Mouse (Mus musculus) lung, postnatal 0 days (tissue): ENCODE data around the gene C130050O18Rik. TPM values are rescaled to one million over a fixed set of nuclear protein-coding genes. Genes with fewer than 3 reads are reported as not detected.

ENCODE experiments used
- ATAC-seq: fragments of 200-750 bp; cut with Nextera tagmentation; 2 replicates; pipeline ENCODE4 v1.8.0; 2017; ENCODE audit warnings: moderate library complexity
- DNase-seq: peaks from one replicate; pipeline ENCODE4 v3.0.0-alpha.2; 2016; ENCODE audit warnings: low spot score
- H3K27ac ChIP-seq: fragments of 300-500 bp; sonication (generic); 2 replicates; pipeline ENCODE4 v1.5.1; 2014; ENCODE audit warnings: antibody characterized with exemption, mild to moderate bottlenecking, low read length, mixed read lengths
- H3K27me3 ChIP-seq: fragments of 300-500 bp; sonication (generic); replicated peaks from 2 replicates; pipeline ENCODE4 v1.6.1; 2014; ENCODE audit warnings: low read length, mixed read lengths; ENCODE audit not compliant: insufficient read depth
- H3K36me3 ChIP-seq: fragments of 300-500 bp; sonication (generic); 2 replicates; pipeline ENCODE4 v1.6.1; 2014; ENCODE audit warnings: low read length, mixed read lengths; ENCODE audit not compliant: insufficient read depth
- H3K4me1 ChIP-seq: fragments of 300-500 bp; sonication (generic); 2 replicates; pipeline ENCODE4 v1.6.1; 2014; ENCODE audit warnings: antibody characterized with exemption, low read depth, low read length, mixed read lengths; ENCODE audit not compliant: insufficient read depth
- H3K4me2 ChIP-seq: fragments of 300-500 bp; sonication (generic); replicated peaks from 2 replicates; pipeline ENCODE4 v1.6.1; 2014; ENCODE audit warnings: low read depth, mild to moderate bottlenecking, low read length, moderate library complexity, mixed read lengths
- H3K4me3 ChIP-seq: fragments of 300-500 bp; sonication (generic); 2 replicates; pipeline ENCODE4 v1.5.1; 2014; ENCODE audit warnings: low read depth, low read length
- H3K9ac ChIP-seq: fragments of 300-500 bp; sonication (generic); replicated peaks from 2 replicates; pipeline ENCODE4 v1.6.1; 2014; ENCODE audit warnings: low read depth, mild to moderate bottlenecking
- H3K9me3 ChIP-seq: fragments of 300-500 bp; sonication (generic); 2 replicates; pipeline ENCODE4 v1.6.1; 2016; ENCODE audit warnings: low read length, mixed read lengths
- CTCF ChIP-seq: IDR thresholded peaks from 2 replicates; pipeline ENCODE4 v1.5.1; 2016; ENCODE audit warnings: antibody characterized with exemption, mild to moderate bottlenecking
- EP300 ChIP-seq: IDR thresholded peaks from 2 replicates; pipeline ENCODE4 v1.6.1; 2016; ENCODE audit warnings: antibody characterized with exemption, mild to moderate bottlenecking, control low read depth
- WGBS: fragments of 180-500 bp; shearing (Covaris S2); extraction: QIAGEN DNeasy Blood & Tissue Kit; methylation state at CpG from one replicate; pipeline ENCODE4 v1.1.7; 2014; 5-methylcytosine and 5-hydroxymethylcytosine counted together
- polyA plus RNA-seq: library from polyadenylated mRNA; unstranded; fragments of >200 nt; fragmentation: Nextera tagmentation; extraction: Ambion mirVana; gene quantifications from 2 replicates; pipeline ENCODE4 v1.2.1, GENCODE M21; 2015

Gene C130050O18Rik
- polyA plus RNA-seq, 1 experiment from 2014 or later = 3.3 TPM

GRCm38 (mm10) chr5:139365827-139366226, 39.3 kb upstream of the C130050O18Rik start:
- no peak for TF ChIP-seq EP300
- no peak for TF ChIP-seq CTCF
- no peak for ATAC-seq

GRCm38 (mm10) chr5:139366484-139366883, 38.6 kb upstream of the C130050O18Rik start:
- no peaks in the 10 kb centered on the region for H3K9me3 ChIP-seq
- TF ChIP-seq CTCF (no peak), EP300 (no peak)

More at GRCm38 (mm10) chr5:139365827-139366226, 39.3 kb upstream of the C130050O18Rik start:
- Histone ChIP-seq H3K4me1 (peaks cover 9% of the 10 kb centered on the region; the same call in 1 of the 2 replicates), H3K9me3 (no peaks in the 10 kb centered on the region), H3K27ac (no peak overlapping the region), H3K27me3 (no peaks in the 10 kb centered on the region), H3K36me3 (no peaks in the 10 kb centered on the region), H3K4me3 (no peak overlapping the region), H3K4me2 (no peak overlapping the region), H3K9ac (no peak overlapping the region)
- 50% methylated on average over 1 of the region's 1 CpGs for WGBS
- DNase-seq = peak; percentile 40

GRCm38 (mm10) chr5:139367884-139368458, 37.1 kb upstream of the C130050O18Rik start:
- Histone ChIP-seq H3K4me1 (peaks cover 21% of the 10 kb centered on the region), H3K4me3 (no peak overlapping the region), H3K9me3 (no peaks in the 10 kb centered on the region), H3K9ac (no peak overlapping the region), H3K27ac (no peak overlapping the region), H3K36me3 (no peaks in the 10 kb centered on the region), H3K4me2 (no peak overlapping the region), H3K27me3 (no peaks in the 10 kb centered on the region)
- DNase-seq (no peak), ATAC-seq (no peak)
- WGBS = 77% methylated on average over 4 of the region's 4 CpGs
- TF ChIP-seq EP300 (no peak), CTCF (no peak)

More at GRCm38 (mm10) chr5:139366484-139366883, 38.6 kb upstream of the C130050O18Rik start:
- H3K27me3 ChIP-seq = no peaks in the 10 kb centered on the region
- ATAC-seq (no peak), DNase-seq (no peak)
- 60% methylated on average over 11 of the region's 11 CpGs for WGBS
- H3K36me3 ChIP-seq = no peaks in the 10 kb centered on the region
- no peak overlapping the region for H3K4me2 ChIP-seq
- no peak overlapping the region for H3K27ac ChIP-seq
- no peak overlapping the region for H3K9ac ChIP-seq
- H3K4me1 ChIP-seq = peaks cover 14% of the 10 kb centered on the region; the same call in 1 of the 2 replicates
- H3K4me3 ChIP-seq = no peak overlapping the region

- H3K4me2 ChIP-seq = no peak overlapping the region
- no peak overlapping the region for H3K27ac ChIP-seq
- no peak overlapping the region for H3K4me3 ChIP-seq
- no peak for TF ChIP-seq CTCF
- no peak for TF ChIP-seq EP300
- H3K36me3 ChIP-seq = no peaks in the 10 kb centered on the region
- no peak for ATAC-seq
- H3K9ac ChIP-seq = no peak overlapping the region
- no peaks in the 10 kb centered on the region for H3K9me3 ChIP-seq
- WGBS = 80% methylated on average over 11 of the region's 11 CpGs
- H3K4me1 ChIP-seq = peaks cover 21% of the 10 kb centered on the region
- no peaks in the 10 kb centered on the region for H3K27me3 ChIP-seq
- no peak for DNase-seq
Measured at GRCm38 (mm10) chr5:139368638-139369320, 36.3 kb upstream of the C130050O18Rik start.

- no peak overlapping the region for H3K9ac ChIP-seq
Measured at GRCm38 (mm10) chr5:139370336-139370735, 34.7 kb upstream of the C130050O18Rik start.

GRCm38 (mm10) chr5:139371118-139371517, 34.0 kb upstream of the C130050O18Rik start:
- no peak for ATAC-seq
- Histone ChIP-seq H3K27me3 (no peaks in the 10 kb centered on the region), H3K27ac (no peak overlapping the region)

More at GRCm38 (mm10) chr5:139370336-139370735, 34.7 kb upstream of the C130050O18Rik start:
- H3K27me3 ChIP-seq = no peaks in the 10 kb centered on the region
- TF ChIP-seq CTCF = no peak
- TF ChIP-seq EP300 = no peak
- no peak for DNase-seq
- no peaks in the 10 kb centered on the region for H3K9me3 ChIP-seq
- H3K36me3 ChIP-seq = no peaks in the 10 kb centered on the region
- ATAC-seq = no peak
- 78% methylated on average over 6 of the region's 6 CpGs for WGBS
- peaks cover 12% of the 10 kb centered on the region for H3K4me1 ChIP-seq
- H3K4me2 ChIP-seq = peak overlapping the region; percentile 85; the same call in 1 of the 2 replicates
- no peak overlapping the region for H3K27ac ChIP-seq
- H3K4me3 ChIP-seq = no peak overlapping the region

More at GRCm38 (mm10) chr5:139371118-139371517, 34.0 kb upstream of the C130050O18Rik start:
- DNase-seq = no peak
- WGBS = 46% methylated on average over 5 of the region's 5 CpGs
- peak overlapping the region; percentile 85 for H3K4me2 ChIP-seq
- H3K9ac ChIP-seq = peak overlapping the region; percentile 89
- H3K36me3 ChIP-seq = no peaks in the 10 kb centered on the region
- H3K4me3 ChIP-seq = peak overlapping the region; percentile 60
- H3K9me3 ChIP-seq = no peaks in the 10 kb centered on the region
- no peak for TF ChIP-seq EP300
- no peak for TF ChIP-seq CTCF
- H3K4me1 ChIP-seq = peaks cover 12% of the 10 kb centered on the region
